Mouse (Mus musculus): Measurements from ENCODE around the gene Srrt. TPM values are rescaled to one million over a fixed set of nuclear protein-coding genes. Genes with fewer than 3 reads are reported as not detected.

Gene Srrt
- polyA plus RNA-seq, 1 experiment from 2014 or later: 141 TPM

- TF ChIP-seq CTCF (IDR thresholded peaks at IDR 0.05; ENCODE audit: low read depth): peak; percentile 62
- Histone ChIP-seq H3K9ac (peak within 1 kb of the TSS; percentile 98), H3K9me3 (ENCODE audit: low read depth, low read length) (no peaks in the 10 kb centered on the region), H3K36me3 (ENCODE audit: insufficient read depth) (peaks cover 15% of the 10 kb centered on the region), H3K4me3 (ENCODE audit: low read depth, low read length) (peak within 1 kb of the TSS; percentile 92), H3K27ac (ENCODE audit: low read depth) (peak within 1 kb of the TSS; percentile 98), H3K4me1 (ENCODE audit: insufficient read depth) (peaks cover 26% of the 10 kb centered on the region; the same call in 1 of the 2 replicates), H3K4me2 (peak within 1 kb of the TSS; percentile 95), H3K27me3 (ENCODE audit: insufficient read depth, low read length) (no peaks in the 10 kb centered on the region)
- peak; percentile 95 for ATAC-seq (ENCODE audit: insufficient read depth)
- peak; percentile 95 for DNase-seq
- WGBS: under 1% methylated on average over 30 of the region's 32 CpGs
Observed at GRCm38 (mm10) chr5:137349384-137350204, 42.1 kb upstream of the Srrt start, which contains the start of gene Ephb4. Gene Ephb4 (plus strand): TSS chr5:137350109.

GRCm38 (mm10) chr5:137348482-137349383 is 41.3 kb upstream of the Srrt start:
- 2% methylated on average over 33 of the region's 33 CpGs for WGBS
- peak; percentile 74 for DNase-seq

GRCm38 (mm10) chr5:137347856-137348255 is 40.4 kb upstream of the Srrt start:
- Histone ChIP-seq H3K9ac (no peak overlapping the region), H3K4me2 (peak overlapping the region; percentile 95)

More at GRCm38 (mm10) chr5:137348482-137349383, 41.3 kb upstream of the Srrt start:
- H3K9me3 ChIP-seq (ENCODE audit: low read depth, low read length): no peaks in the 10 kb centered on the region
- ATAC-seq (ENCODE audit: insufficient read depth): peak; percentile 32
- peak overlapping the region; percentile 92 for H3K4me3 ChIP-seq (ENCODE audit: low read depth, low read length)
- no peaks in the 10 kb centered on the region for H3K27me3 ChIP-seq (ENCODE audit: insufficient read depth, low read length)
- peak overlapping the region; percentile 57 for H3K9ac ChIP-seq
- TF ChIP-seq CTCF (IDR thresholded peaks at IDR 0.05; ENCODE audit: low read depth): no peak
- peaks cover 26% of the 10 kb centered on the region; the same call in 1 of the 2 replicates for H3K4me1 ChIP-seq (ENCODE audit: insufficient read depth)
- peak overlapping the region; percentile 98 for H3K27ac ChIP-seq (ENCODE audit: low read depth)
- H3K4me2 ChIP-seq: peak overlapping the region; percentile 95
- peaks cover 6% of the 10 kb centered on the region for H3K36me3 ChIP-seq (ENCODE audit: insufficient read depth)

GRCm38 (mm10) chr5:137346983-137347382 is 39.5 kb upstream of the Srrt start:
- Histone ChIP-seq H3K4me3 (ENCODE audit: low read depth, low read length) (no peak overlapping the region), H3K27ac (ENCODE audit: low read depth) (peak overlapping the region; percentile 77), H3K9ac (no peak overlapping the region), H3K36me3 (ENCODE audit: insufficient read depth) (no peaks in the 10 kb centered on the region), H3K9me3 (ENCODE audit: low read depth, low read length) (no peaks in the 10 kb centered on the region), H3K4me1 (ENCODE audit: insufficient read depth) (peaks cover 26% of the 10 kb centered on the region; the same call in 1 of the 2 replicates), H3K27me3 (ENCODE audit: insufficient read depth, low read length) (no peaks in the 10 kb centered on the region), H3K4me2 (0 out of 2 replicates have a peak overlapping the region, but pooled peaks have one; percentile 15)
- ATAC-seq (ENCODE audit: insufficient read depth) (no peak), DNase-seq (no peak)
- WGBS: 52% methylated on average over 4 of the region's 4 CpGs
- no peak for TF ChIP-seq CTCF (IDR thresholded peaks at IDR 0.05; ENCODE audit: low read depth)

More at GRCm38 (mm10) chr5:137347856-137348255, 40.4 kb upstream of the Srrt start:
- Histone ChIP-seq H3K4me3 (ENCODE audit: low read depth, low read length) (no peak overlapping the region), H3K4me1 (ENCODE audit: insufficient read depth) (peaks cover 26% of the 10 kb centered on the region; the same call in 1 of the 2 replicates), H3K27me3 (ENCODE audit: insufficient read depth, low read length) (no peaks in the 10 kb centered on the region), H3K36me3 (ENCODE audit: insufficient read depth) (0 out of 2 replicates have a peak, but pooled peaks cover 3% of the 10 kb centered on the region), H3K27ac (ENCODE audit: low read depth) (peak overlapping the region; percentile 98), H3K9me3 (ENCODE audit: low read depth, low read length) (no peaks in the 10 kb centered on the region)
- no peak for TF ChIP-seq CTCF (IDR thresholded peaks at IDR 0.05; ENCODE audit: low read depth)
- ATAC-seq (ENCODE audit: insufficient read depth) (no peak), DNase-seq (peak; percentile 53)
- 7% methylated on average over 7 of the region's 7 CpGs for WGBS

- Histone ChIP-seq H3K9ac (no peak overlapping the region; the same call in 1 of the 2 replicates), H3K4me2 (peak overlapping the region; percentile 50), H3K36me3 (ENCODE audit: insufficient read depth) (no peaks in the 10 kb centered on the region), H3K27me3 (ENCODE audit: insufficient read depth, low read length) (no peaks in the 10 kb centered on the region), H3K4me1 (ENCODE audit: insufficient read depth) (peaks cover 26% of the 10 kb centered on the region; the same call in 1 of the 2 replicates), H3K4me3 (ENCODE audit: low read depth, low read length) (no peak overlapping the region), H3K9me3 (ENCODE audit: low read depth, low read length) (no peaks in the 10 kb centered on the region), H3K27ac (ENCODE audit: low read depth) (peak overlapping the region; percentile 77)
- DNase-seq (peak; percentile 27), ATAC-seq (ENCODE audit: insufficient read depth) (no peak)
- WGBS: 22% methylated on average over 1 of the region's 1 CpGs
- no peak for TF ChIP-seq CTCF (IDR thresholded peaks at IDR 0.05; ENCODE audit: low read depth)
Observed at GRCm38 (mm10) chr5:137346388-137346787, 38.9 kb upstream of the Srrt start.

- peaks cover 26% of the 10 kb centered on the region; the same call in 1 of the 2 replicates for H3K4me1 ChIP-seq (ENCODE audit: insufficient read depth)
- no peak overlapping the region for H3K4me3 ChIP-seq (ENCODE audit: low read depth, low read length)
- WGBS: 8% methylated on average over 9 of the region's 9 CpGs
- H3K4me2 ChIP-seq: peak overlapping the region; percentile 50
- no peaks in the 10 kb centered on the region for H3K9me3 ChIP-seq (ENCODE audit: low read depth, low read length)
- DNase-seq (peak; percentile 77), ATAC-seq (ENCODE audit: insufficient read depth) (no peak)
- H3K27me3 ChIP-seq (ENCODE audit: insufficient read depth, low read length): no peaks in the 10 kb centered on the region
- H3K27ac ChIP-seq (ENCODE audit: low read depth): peak overlapping the region; percentile 81; the same call in 1 of the 2 replicates
- no peaks in the 10 kb centered on the region for H3K36me3 ChIP-seq (ENCODE audit: insufficient read depth)
- no peak for TF ChIP-seq CTCF (IDR thresholded peaks at IDR 0.05; ENCODE audit: low read depth)
- H3K9ac ChIP-seq: peak overlapping the region; percentile 38
Observed at GRCm38 (mm10) chr5:137345821-137346220, 38.3 kb upstream of the Srrt start.
